Mouse (Mus musculus) kidney, adult 18-20 months (tissue): ENCODE results near the gene Gm3115.
"Not testable (repeated sequence)": the region's sequence is repeated elsewhere in the genome, so short reads cannot be mapped to it uniquely, and the experiment has no call there.

Experiments
- DNase-seq: peaks from one replicate; pipeline ENCODE4 v3.0.0; 2021

The Gm3115 gene

GRCm38 (mm10) chr14:4083820-4084219 lies at the start of gene Gm3115:
Gene Gm3115 (plus strand): TSS chr14:4084120.
- DNase-seq: not testable (repeated sequence)

GRCm38 (mm10) chr14:4110426-4110825 lies 26.5 kb downstream of the Gm3115 start, which contains the start of gene Gm8108:
Gene Gm8108 (plus strand): TSS chr14:4110526.
- DNase-seq: peak; percentile 3

GRCm38 (mm10) chr14:4141646-4142045 lies 57.7 kb downstream of the Gm3115 start:
- DNase-seq: not testable (repeated sequence)
